Mouse (Mus musculus) cerebellum, adult 11-12 months (tissue): ENCODE results near the gene Gm11444.

Experiments used
- DNase-seq: peaks from one replicate; pipeline ENCODE4 v3.0.0; 2022

Gm11444 gene

GRCm38 (mm10) chr11:85857997-85858698, 8.0 kb upstream of the Gm11444 start:
- no peak for DNase-seq

GRCm38 (mm10) chr11:85850758-85851157, 625 bp upstream of the Gm11444 start:
- DNase-seq: no peak

GRCm38 (mm10) chr11:85849037-85849436, 1.1 kb downstream of the Gm11444 start:
- DNase-seq: peak; percentile 42

- no peak for DNase-seq
These were observed 3.6 kb downstream of the Gm11444 start for GRCm38 (mm10) chr11:85846509-85846908.

GRCm38 (mm10) chr11:85845921-85846320, 4.2 kb downstream of the Gm11444 start:
- DNase-seq: no peak

GRCm38 (mm10) chr11:85844971-85845370, 5.2 kb downstream of the Gm11444 start:
- no peak for DNase-seq

GRCm38 (mm10) chr11:85844144-85844965, 5.8 kb downstream of the Gm11444 start:
- peak; percentile 61 for DNase-seq

- DNase-seq: no peak
These were observed 6.8 kb downstream of the Gm11444 start for GRCm38 (mm10) chr11:85843347-85843692.

GRCm38 (mm10) chr11:85842596-85843346, 7.4 kb downstream of the Gm11444 start:
- DNase-seq: no peak

- no peak for DNase-seq
These were observed 8.2 kb downstream of the Gm11444 start for GRCm38 (mm10) chr11:85841980-85842379.

GRCm38 (mm10) chr11:85841211-85841681, 8.9 kb downstream of the Gm11444 start:
- no peak for DNase-seq

- DNase-seq: no peak
These were observed 9.4 kb downstream of the Gm11444 start for GRCm38 (mm10) chr11:85840803-85841145.

GRCm38 (mm10) chr11:85840031-85840802, 9.9 kb downstream of the Gm11444 start:
- DNase-seq: no peak

- no peak for DNase-seq
These were observed 10.7 kb downstream of the Gm11444 start for GRCm38 (mm10) chr11:85839258-85840030.

- no peak for DNase-seq
These were observed 11.5 kb downstream of the Gm11444 start for GRCm38 (mm10) chr11:85838424-85839257.

GRCm38 (mm10) chr11:85837648-85838423, 12.3 kb downstream of the Gm11444 start:
- DNase-seq: no peak

GRCm38 (mm10) chr11:85837291-85837647, 12.9 kb downstream of the Gm11444 start:
- DNase-seq: no peak

GRCm38 (mm10) chr11:85836523-85837290, 13.4 kb downstream of the Gm11444 start:
- DNase-seq: no peak

GRCm38 (mm10) chr11:85835753-85836522, 14.2 kb downstream of the Gm11444 start:
- DNase-seq: no peak
